Mouse (Mus musculus): ENCODE measurements at regions not wholly inside any gene's neighbourhood (a gene's known extent, or its start where the extent isn't known, plus 50 kb on each side); places are given as distances from the start of the nearest gene placed in this dataset.
A peak's percentile ranks its signal among the peaks of the same experiment; 100 is the strongest.

DNA sequence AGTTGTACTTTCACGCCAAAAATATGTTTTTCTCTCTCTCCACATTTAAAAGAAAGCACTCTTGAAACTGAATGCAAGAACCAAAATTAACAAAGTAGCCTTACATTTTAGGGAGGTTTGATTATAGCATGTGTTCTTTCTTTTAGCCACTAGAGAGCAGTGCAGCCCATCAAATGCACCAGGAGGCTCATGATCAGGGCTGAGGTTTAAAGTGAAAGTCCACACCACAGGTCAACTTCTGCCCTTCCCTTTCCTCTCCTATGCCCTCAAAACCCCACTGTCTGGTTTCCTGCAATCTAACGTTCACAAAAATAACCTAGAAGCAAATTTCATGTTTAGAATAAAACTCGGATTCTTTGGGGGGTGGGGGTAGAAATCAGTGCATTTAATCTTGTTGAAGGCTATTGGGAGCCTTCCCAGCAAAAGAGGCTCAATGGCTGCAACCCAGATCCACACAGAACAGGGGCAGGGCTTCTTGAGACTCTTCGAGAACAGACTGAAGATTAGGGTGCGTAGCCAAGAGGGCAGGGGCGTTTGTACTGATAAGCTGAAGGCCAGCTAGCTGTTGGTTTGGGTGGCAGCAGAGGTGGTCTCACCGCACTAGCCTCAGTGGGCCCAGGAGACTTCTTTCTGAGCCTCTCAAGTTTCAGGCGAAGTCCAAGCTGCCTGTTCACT, 59.3 kb upstream of the Zfp770 start:
- DNase-seq (ENCODE audit: low spot score in 2 of 2): peak; percentile 49 to 50

DNA sequence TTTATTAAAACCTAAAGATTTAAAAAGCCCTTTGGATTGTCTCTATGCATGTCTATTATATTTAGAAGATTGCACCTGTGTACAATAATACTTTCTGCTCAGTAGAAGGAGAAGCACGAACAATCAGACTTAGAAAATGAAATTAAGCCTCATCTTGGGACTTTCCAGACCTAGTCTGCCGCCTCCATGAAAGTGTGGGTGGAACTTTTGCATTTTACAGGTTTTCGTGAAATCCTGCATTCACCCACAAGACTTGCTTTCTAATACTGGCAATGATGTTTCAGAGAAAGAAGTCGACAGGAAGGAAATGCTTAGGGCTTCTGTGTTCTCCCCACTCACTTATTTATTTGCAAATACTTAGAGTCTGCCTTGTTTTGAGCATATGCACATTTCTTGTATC, 58.3 kb upstream of the Zfp770 start:
- no peak for DNase-seq (ENCODE audit: low spot score in 2 of 2)

Data from right cerebral cortex, postnatal 10 days (tissue).